Comparison of ENCODE assay signal across 25 mouse cellular contexts in genomic region chr6:49131855-49132254, GRCm38 (mm10).
"Had no signal": no experiment of that assay in that cellular context is flagged by ENCODE, and none has a peak within 500 bp of the region (broad histone marks: within the 10 kb centered on the region; RNA-seq: fewer than 3 reads in every experiment).

No protein-coding gene starts in this region.

- H3K4me1 ChIP-seq: limb, embryonic 15.5 days had no signal

- H3K4me2 ChIP-seq: heart, embryonic 11.5 days; heart, embryonic 13.5 days; heart, embryonic 15.5 days; hindbrain, embryonic 12.5 days; hindbrain, embryonic 14.5 days; limb, embryonic 13.5 days; limb, embryonic 15.5 days; liver, embryonic 12.5 days had no signal

- H3K9me3 ChIP-seq: heart, embryonic 13.5 days; heart, embryonic 15.5 days; hindbrain, embryonic 10.5 days; hindbrain, embryonic 12.5 days; limb, embryonic 13.5 days; limb, embryonic 15.5 days; liver, embryonic 12.5 days had no signal

- ATAC-seq: hindbrain, embryonic 16.5 days; inflammation-experienced regulatory T-cells, adult 6 months; intestine, postnatal 0 days; liver, embryonic 12.5 days had no signal

- H3K9ac ChIP-seq: heart, embryonic 13.5 days; heart, embryonic 15.5 days; hindbrain, embryonic 12.5 days; hindbrain, embryonic 14.5 days; limb, embryonic 13.5 days; limb, embryonic 15.5 days; liver, embryonic 12.5 days had no signal

- DNase-seq: gastrocnemius, adult 2 months; gastrocnemius, postnatal 10 days; gastrocnemius, postnatal 25 days; heart, adult 2 months; heart, postnatal 14 days; heart, postnatal 4 days; kidney, adult 18-20 months; kidney, adult 8-10 months; kidney, postnatal 10 days; kidney, postnatal 25 days; kidney, postnatal 4 days; left cerebral cortex, postnatal 4 days had no signal

- H3K27ac ChIP-seq: gastrocnemius, adult 2 months; heart, adult 2 months; heart, embryonic 13.5 days; heart, embryonic 15.5 days; hindbrain, embryonic 10.5 days; hindbrain, embryonic 12.5 days; hindbrain, embryonic 14.5 days; layer of hippocampus, adult 2 months; limb, embryonic 13.5 days; limb, embryonic 15.5 days; liver, embryonic 12.5 days had no signal

- H3K27me3 ChIP-seq: heart, embryonic 13.5 days; heart, embryonic 15.5 days; hindbrain, embryonic 12.5 days; limb, embryonic 13.5 days; limb, embryonic 15.5 days; liver, embryonic 12.5 days had no signal

- H3K4me3 ChIP-seq: gastrocnemius, adult 2 months; heart, adult 2 months; heart, embryonic 13.5 days; heart, embryonic 15.5 days; hindbrain, embryonic 10.5 days; hindbrain, embryonic 12.5 days; layer of hippocampus, adult 2 months; limb, embryonic 13.5 days; limb, embryonic 15.5 days; liver, embryonic 12.5 days had no signal

- H3K36me3 ChIP-seq: heart, embryonic 15.5 days had no signal
